Mouse (Mus musculus): ENCODE measurements around the gene Cacna1d. TPM values are rescaled to one million over a fixed set of nuclear protein-coding genes. Genes with fewer than 3 reads are reported as not detected.

The Cacna1d gene
- polyA plus RNA-seq, 1 experiment from 2014 or later = 11.5 TPM

- no peaks in the 10 kb centered on the region for H3K9me3 ChIP-seq (replicated peaks)
- H3K4me1 ChIP-seq = 0 out of 2 replicates have a peak, but pooled peaks cover 2% of the 10 kb centered on the region
- H3K27ac ChIP-seq (replicated peaks) = no peak overlapping the region
- 91% methylated on average over 4 of the region's 4 CpGs for WGBS
- H3K4me2 ChIP-seq = no peak overlapping the region
- no peak overlapping the region for H3K9ac ChIP-seq (replicated peaks)
- no peaks in the 10 kb centered on the region for H3K36me3 ChIP-seq
- ATAC-seq (ENCODE audit: low FRiP score) = no peak
- H3K27me3 ChIP-seq (replicated peaks) = no peaks in the 10 kb centered on the region
- no peak overlapping the region for H3K4me3 ChIP-seq (replicated peaks)
Measured at GRCm38 (mm10) chr14:30362370-30362769, 128.9 kb downstream of the Cacna1d start.

- H3K36me3 ChIP-seq = no peaks in the 10 kb centered on the region
- H3K27ac ChIP-seq (replicated peaks) = no peak overlapping the region
- no peak overlapping the region for H3K4me3 ChIP-seq (replicated peaks)
- H3K9me3 ChIP-seq (replicated peaks) = no peaks in the 10 kb centered on the region
- no peak overlapping the region for H3K9ac ChIP-seq (replicated peaks)
- H3K4me1 ChIP-seq = 0 out of 2 replicates have a peak, but pooled peaks cover 2% of the 10 kb centered on the region
- 83% methylated on average over 4 of the region's 4 CpGs for WGBS
- ATAC-seq (ENCODE audit: low FRiP score) = no peak
- H3K4me2 ChIP-seq = no peak overlapping the region
- H3K27me3 ChIP-seq (replicated peaks) = no peaks in the 10 kb centered on the region
Measured at GRCm38 (mm10) chr14:30360478-30360877, 130.8 kb downstream of the Cacna1d start.

DNA sequence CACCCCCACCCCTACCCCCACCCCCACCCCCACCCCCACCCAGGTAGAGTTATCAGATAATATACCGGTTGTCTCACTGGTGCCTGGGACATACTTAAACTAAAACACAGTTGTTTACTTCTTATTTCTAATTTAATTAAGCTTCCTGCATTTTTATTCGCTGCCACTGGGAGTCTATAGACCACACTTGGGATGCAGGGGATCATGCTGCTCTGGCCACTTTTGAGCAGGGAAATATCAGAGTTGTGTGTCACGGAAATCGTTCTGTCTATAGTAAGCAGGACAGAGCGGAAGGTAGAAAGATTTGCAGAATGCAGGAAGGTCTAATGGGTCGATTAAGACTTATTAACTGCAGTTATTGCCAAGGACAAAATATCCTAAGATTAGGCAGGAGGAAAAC lies 131.3 kb downstream of the Cacna1d start:
- Histone ChIP-seq H3K9ac (replicated peaks) (no peak overlapping the region), H3K27me3 (replicated peaks) (no peaks in the 10 kb centered on the region), H3K27ac (replicated peaks) (no peak overlapping the region), H3K4me1 (peaks cover 4% of the 10 kb centered on the region), H3K4me2 (no peak overlapping the region), H3K36me3 (no peaks in the 10 kb centered on the region), H3K9me3 (replicated peaks) (no peaks in the 10 kb centered on the region), H3K4me3 (replicated peaks) (no peak overlapping the region)
- 80% methylated on average over 6 of the region's 6 CpGs for WGBS
- ATAC-seq (ENCODE audit: low FRiP score) = no peak

DNA sequence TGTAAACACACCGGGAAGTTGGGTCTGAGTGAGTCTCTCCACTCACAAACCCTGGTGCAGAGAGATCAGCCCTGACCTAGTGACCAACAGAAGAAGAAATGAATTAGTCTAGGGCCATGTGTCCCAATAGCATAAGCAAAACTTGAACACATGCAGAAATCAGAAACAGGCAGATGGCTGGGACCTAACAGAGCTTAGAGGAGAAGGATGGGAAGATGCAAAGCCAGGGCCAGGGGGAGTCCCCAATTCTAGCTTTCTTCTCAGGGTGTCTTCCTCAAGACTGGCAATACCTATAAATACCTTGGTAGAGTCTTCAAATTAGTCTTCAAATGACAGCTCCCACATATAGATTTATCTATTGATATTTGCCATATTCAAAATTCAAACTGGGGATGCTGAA lies 133.2 kb downstream of the Cacna1d start:
- Histone ChIP-seq H3K9me3 (replicated peaks) (no peaks in the 10 kb centered on the region), H3K27ac (replicated peaks) (no peak overlapping the region), H3K4me3 (replicated peaks) (no peak overlapping the region), H3K36me3 (no peaks in the 10 kb centered on the region), H3K27me3 (replicated peaks) (no peaks in the 10 kb centered on the region), H3K9ac (replicated peaks) (no peak overlapping the region), H3K4me2 (no peak overlapping the region), H3K4me1 (peaks cover 18% of the 10 kb centered on the region)
- WGBS = 77% methylated on average over 1 of the region's 1 CpGs
- ATAC-seq (ENCODE audit: low FRiP score) = no peak

DNA sequence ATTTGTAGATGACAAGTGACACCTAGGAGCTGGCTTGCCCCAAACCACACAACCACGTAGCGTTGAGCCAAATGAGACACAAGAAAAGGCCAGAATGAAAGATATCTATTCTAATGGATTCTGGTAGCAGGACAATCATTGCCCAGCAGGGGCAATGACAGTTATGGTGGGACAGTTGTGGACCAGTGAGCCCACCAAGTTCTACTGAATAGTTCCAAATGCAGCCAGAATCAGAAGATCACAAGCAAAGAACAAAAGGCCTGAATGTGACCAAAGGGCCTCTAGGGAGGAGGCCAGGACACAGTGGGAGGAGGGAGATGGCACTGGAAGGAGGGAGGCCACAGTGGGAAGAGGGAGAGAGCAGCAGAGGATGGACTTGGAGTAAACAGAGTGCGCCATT lies 134.8 kb downstream of the Cacna1d start:
- Histone ChIP-seq H3K9me3 (replicated peaks) (no peaks in the 10 kb centered on the region), H3K4me1 (peaks cover 31% of the 10 kb centered on the region), H3K4me2 (no peak overlapping the region), H3K36me3 (no peaks in the 10 kb centered on the region), H3K27ac (replicated peaks) (no peak overlapping the region), H3K4me3 (replicated peaks) (no peak overlapping the region), H3K27me3 (replicated peaks) (no peaks in the 10 kb centered on the region), H3K9ac (replicated peaks) (no peak overlapping the region)
- 80% methylated on average over 3 of the region's 3 CpGs for WGBS
- no peak for ATAC-seq (ENCODE audit: low FRiP score)

- Histone ChIP-seq H3K4me2 (peak overlapping the region; percentile 96), H3K9ac (replicated peaks) (0 out of 2 replicates have a peak overlapping the region, but pooled peaks have one; percentile 79), H3K4me3 (replicated peaks) (peak overlapping the region; percentile 61; the same call in 1 of the 2 replicates), H3K9me3 (replicated peaks) (no peaks in the 10 kb centered on the region), H3K4me1 (peaks cover 43% of the 10 kb centered on the region), H3K27me3 (replicated peaks) (no peaks in the 10 kb centered on the region), H3K36me3 (no peaks in the 10 kb centered on the region), H3K27ac (replicated peaks) (peak overlapping the region; percentile 91)
- no peak; the same call in 1 of the 2 replicates for ATAC-seq (ENCODE audit: low FRiP score)
- 48% methylated on average over 3 of the region's 3 CpGs for WGBS
Measured at GRCm38 (mm10) chr14:30354761-30355160, 136.5 kb downstream of the Cacna1d start.

- no peaks in the 10 kb centered on the region for H3K27me3 ChIP-seq (replicated peaks)
- peaks cover 43% of the 10 kb centered on the region for H3K4me1 ChIP-seq
- peak overlapping the region; percentile 61 for H3K4me3 ChIP-seq (replicated peaks)
- 7% methylated on average over 8 of the region's 8 CpGs for WGBS
- peak overlapping the region; percentile 91 for H3K27ac ChIP-seq (replicated peaks)
- peak; percentile 35 for ATAC-seq (ENCODE audit: low FRiP score)
- peak overlapping the region; percentile 96 for H3K4me2 ChIP-seq
- no peaks in the 10 kb centered on the region for H3K9me3 ChIP-seq (replicated peaks)
- H3K9ac ChIP-seq (replicated peaks) = peak overlapping the region; percentile 79
- no peaks in the 10 kb centered on the region for H3K36me3 ChIP-seq
Measured at GRCm38 (mm10) chr14:30354127-30354463, 137.2 kb downstream of the Cacna1d start.

GRCm38 (mm10) chr14:30353291-30354126 lies 137.7 kb downstream of the Cacna1d start:
- Histone ChIP-seq H3K27ac (replicated peaks) (peak overlapping the region; percentile 91), H3K4me2 (peak overlapping the region; percentile 96), H3K9ac (replicated peaks) (peak overlapping the region; percentile 79), H3K36me3 (peaks cover under 1% of the 10 kb centered on the region; the same call in 1 of the 2 replicates), H3K4me1 (peaks cover 45% of the 10 kb centered on the region), H3K4me3 (replicated peaks) (peak overlapping the region; percentile 61), H3K27me3 (replicated peaks) (no peaks in the 10 kb centered on the region), H3K9me3 (replicated peaks) (no peaks in the 10 kb centered on the region)
- ATAC-seq (ENCODE audit: low FRiP score) = peak; percentile 54
- WGBS = under 1% methylated on average over 100 of the region's 114 CpGs

DNA sequence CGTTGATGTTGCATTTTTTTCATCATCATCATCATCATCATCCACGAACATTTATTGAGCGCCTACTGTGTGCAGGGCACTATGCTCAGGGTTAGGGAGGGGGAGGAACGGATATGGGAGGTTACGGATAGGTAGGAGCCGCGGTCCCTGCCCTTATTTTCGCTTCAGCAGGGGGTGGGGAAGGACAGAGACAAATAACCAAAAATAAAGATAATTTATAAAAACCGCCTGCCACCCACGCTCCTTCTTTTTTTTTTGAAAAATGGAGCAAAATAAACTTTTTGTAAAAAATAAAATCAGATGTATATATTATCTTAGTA lies 138.3 kb downstream of the Cacna1d start:
- no peaks in the 10 kb centered on the region for H3K9me3 ChIP-seq (replicated peaks)
- H3K4me2 ChIP-seq = peak overlapping the region; percentile 96
- WGBS = under 1% methylated on average over 10 of the region's 10 CpGs
- H3K9ac ChIP-seq (replicated peaks) = peak overlapping the region; percentile 79
- peaks cover 47% of the 10 kb centered on the region for H3K4me1 ChIP-seq
- H3K4me3 ChIP-seq (replicated peaks) = peak overlapping the region; percentile 61
- H3K27me3 ChIP-seq (replicated peaks) = no peaks in the 10 kb centered on the region
- ATAC-seq (ENCODE audit: low FRiP score) = no peak
- peak overlapping the region; percentile 76 for H3K27ac ChIP-seq (replicated peaks)
- H3K36me3 ChIP-seq = peaks cover 3% of the 10 kb centered on the region; the same call in 1 of the 2 replicates

- Histone ChIP-seq H3K9me3 (replicated peaks) (no peaks in the 10 kb centered on the region), H3K4me2 (peak overlapping the region; percentile 96), H3K4me1 (peaks cover 48% of the 10 kb centered on the region), H3K27ac (replicated peaks) (peak overlapping the region; percentile 76), H3K27me3 (replicated peaks) (no peaks in the 10 kb centered on the region), H3K36me3 (peaks cover 3% of the 10 kb centered on the region; the same call in 1 of the 2 replicates), H3K9ac (replicated peaks) (peak overlapping the region; percentile 79), H3K4me3 (replicated peaks) (peak overlapping the region; percentile 61)
- WGBS = 2% methylated on average over 31 of the region's 31 CpGs
- ATAC-seq (ENCODE audit: low FRiP score) = peak; percentile 56; the same call in 1 of the 2 replicates
Measured at GRCm38 (mm10) chr14:30352061-30352950, 138.9 kb downstream of the Cacna1d start.

DNA sequence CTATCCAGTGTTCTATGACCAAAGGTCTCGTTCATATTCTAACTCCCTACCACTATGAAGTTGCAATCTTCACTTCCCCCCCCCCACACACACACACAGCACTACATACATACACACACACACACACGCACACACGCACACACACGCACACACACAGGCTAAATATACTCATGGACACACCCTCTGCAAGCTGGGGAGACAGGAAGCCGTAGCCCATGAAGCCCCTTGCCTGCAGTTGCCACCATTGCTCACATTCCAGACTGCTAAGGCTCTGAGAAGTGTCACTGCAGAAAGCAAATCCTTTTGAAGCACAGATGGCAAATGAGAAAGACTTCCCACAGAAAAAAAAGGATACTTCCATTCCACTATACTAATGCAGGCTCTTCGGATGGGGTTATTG lies 141.0 kb downstream of the Cacna1d start:
- peaks cover 3% of the 10 kb centered on the region; the same call in 1 of the 2 replicates for H3K36me3 ChIP-seq
- H3K9ac ChIP-seq (replicated peaks) = no peak overlapping the region
- no peak overlapping the region for H3K4me3 ChIP-seq (replicated peaks)
- H3K27ac ChIP-seq (replicated peaks) = no peak overlapping the region
- no peak for ATAC-seq (ENCODE audit: low FRiP score)
- 0 out of 2 replicates have a peak overlapping the region, but pooled peaks have one; percentile 96 for H3K4me2 ChIP-seq
- no peaks in the 10 kb centered on the region for H3K27me3 ChIP-seq (replicated peaks)
- H3K4me1 ChIP-seq = peaks cover 53% of the 10 kb centered on the region
- 88% methylated on average over 6 of the region's 6 CpGs for WGBS
- H3K9me3 ChIP-seq (replicated peaks) = no peaks in the 10 kb centered on the region
